Mouse (Mus musculus) kidney, adult 11 months (tissue): Measurements from ENCODE around the gene Pla1a.

Experiments
- DNase-seq: peaks from one replicate; pipeline ENCODE4 v3.0.0; 2022

The Pla1a gene

DNA sequence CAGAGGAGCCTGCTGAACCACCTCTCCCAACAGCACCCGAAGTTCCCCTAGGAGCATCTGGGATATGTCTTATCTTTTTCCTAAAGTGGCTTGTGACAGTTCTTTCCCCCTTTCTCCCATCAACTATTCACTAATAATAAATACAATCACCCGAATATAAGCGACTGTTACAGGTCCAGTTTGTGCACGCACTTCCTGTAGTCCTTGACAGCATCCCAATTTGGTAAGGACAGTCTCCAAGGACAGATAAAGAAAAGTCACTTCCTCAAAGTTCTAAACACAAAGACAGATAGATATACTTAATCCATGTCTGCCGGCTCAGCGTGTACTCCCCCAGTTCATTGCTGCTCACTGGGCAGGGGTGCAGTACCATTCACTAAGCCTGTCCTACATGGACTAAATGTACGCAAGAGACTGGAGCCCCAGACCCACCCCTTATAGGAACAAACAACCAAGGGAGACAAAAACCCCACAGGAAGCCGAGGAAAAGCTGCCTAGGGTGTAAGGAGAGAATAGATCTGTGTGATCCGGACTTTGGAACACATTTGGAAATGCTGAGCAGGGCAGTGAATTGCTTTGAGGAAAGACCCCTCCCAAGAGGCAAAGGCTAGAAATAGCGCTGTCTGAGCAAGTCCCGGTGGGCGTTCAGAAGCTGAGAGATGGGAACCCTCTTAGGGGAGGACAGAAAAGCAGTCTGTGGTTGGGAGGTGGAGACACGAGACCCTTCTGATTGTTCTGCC is 1.3 kb downstream of the Pla1a start:
- DNase-seq, result no peak

DNA sequence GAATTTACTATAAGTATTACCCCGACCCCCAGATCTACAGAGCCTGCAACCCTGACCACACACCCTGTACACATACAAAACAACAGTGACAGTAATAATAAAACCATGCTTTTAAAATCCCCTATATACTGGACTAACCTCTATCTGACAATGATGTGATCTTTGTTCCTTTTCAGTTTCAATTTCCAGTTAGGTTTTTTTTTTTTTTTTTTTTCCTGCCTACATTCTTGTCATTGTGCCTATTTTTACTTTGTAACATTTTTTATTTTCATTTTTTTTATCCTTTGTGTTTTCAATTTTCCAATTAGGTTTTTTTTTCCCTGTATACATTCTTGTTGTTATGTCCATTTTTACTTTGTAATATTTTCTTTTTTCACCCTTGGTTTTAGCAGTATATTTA is 7.1 kb downstream of the Pla1a start:
- no peak for DNase-seq

DNA sequence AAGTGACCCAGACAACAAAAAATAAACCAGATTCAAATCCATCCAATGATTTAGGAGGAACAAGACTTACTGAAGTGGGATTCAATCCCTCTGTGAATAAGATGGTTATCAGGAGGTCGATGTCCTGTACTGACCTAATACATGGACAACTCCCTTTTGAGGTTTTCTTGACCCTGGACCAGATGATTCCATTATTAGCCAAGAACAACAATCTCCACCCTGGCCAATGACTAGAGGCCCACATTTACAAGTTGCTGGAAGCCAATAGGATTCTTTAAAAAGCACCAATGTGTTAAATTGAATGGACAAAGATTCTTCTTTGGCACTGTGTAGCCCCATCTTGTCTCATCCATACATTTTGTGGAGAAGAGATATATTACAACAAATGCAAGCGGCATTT is 7.6 kb downstream of the Pla1a start:
- no peak for DNase-seq

DNA sequence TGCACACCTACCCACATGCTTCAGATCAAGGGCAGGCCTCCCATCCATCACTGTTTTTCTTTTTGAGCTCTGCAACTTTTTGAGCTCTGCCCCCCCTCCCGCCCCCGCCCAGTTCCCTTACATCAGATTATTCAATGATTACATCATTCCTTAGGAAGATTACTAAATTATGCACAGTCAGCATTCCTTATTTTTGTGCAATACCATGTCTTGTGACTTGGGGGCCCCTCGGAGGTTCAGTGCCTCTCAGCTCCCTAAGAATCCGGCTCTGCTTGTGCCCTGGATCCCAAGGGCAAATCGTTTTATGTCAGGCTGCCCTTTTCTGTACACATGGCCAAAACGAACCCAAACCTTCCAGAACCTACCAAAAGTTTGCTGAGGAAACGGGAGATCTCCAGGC is 18.0 kb downstream of the Pla1a start:
- DNase-seq, result no peak

DNA sequence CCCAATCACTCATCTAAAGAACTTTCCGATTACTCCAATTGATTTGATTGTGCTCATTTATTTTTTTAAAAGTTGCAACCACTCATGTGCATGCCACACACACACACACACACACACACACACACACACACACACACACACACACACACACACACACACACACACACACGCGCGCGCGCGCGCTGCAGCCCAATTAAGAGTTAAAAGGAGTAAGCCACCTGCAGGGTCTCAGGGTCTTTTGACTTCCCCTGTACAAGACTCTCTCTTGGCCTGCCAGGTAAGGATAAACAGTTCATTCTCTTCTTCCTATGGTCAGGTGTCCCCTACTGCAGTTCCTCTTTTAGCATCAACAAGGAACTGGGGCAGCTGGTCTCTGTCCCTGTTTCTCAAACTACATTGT is 24.5 kb downstream of the Pla1a start:
- no peak for DNase-seq

DNA sequence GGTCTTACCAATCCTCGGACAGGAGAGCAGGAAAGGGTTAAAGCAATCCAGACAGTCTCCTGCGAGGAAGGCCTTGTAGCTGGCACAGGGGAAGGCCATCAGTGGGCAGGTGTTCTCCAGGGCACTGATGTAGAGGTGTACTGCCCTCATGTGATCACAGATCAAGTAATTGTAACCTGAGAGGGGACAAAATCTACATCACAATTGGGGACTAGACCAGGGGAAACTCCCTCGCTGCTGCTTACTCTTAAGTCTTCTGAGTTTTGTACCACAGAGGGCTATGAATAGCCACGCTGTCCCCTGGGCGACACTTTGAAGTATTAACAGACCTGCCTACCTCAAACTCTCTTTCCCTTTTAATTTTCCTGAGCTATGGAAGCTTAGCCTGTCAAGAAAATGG is 25.4 kb downstream of the Pla1a start:
- DNase-seq, result no peak

DNA sequence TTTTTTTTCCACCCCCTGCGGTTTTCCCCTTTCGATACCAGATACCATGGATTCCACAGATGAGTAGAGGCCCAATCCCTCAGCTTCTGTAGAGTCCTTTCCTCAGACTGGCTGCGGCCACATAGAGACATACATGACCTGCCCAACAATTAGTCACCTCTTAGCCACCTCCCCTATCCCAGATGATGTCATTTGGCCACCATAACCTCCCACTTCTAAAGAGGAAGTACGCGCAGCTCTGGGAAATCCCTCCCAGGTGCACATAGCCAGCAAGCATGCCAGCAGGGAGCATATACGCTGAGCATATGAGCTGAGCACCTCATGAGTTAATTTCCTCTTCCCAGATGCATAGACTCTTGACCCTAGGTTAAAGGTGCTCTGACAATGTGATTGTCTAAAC is 26.2 kb downstream of the Pla1a start:
- DNase-seq, result no peak

DNA sequence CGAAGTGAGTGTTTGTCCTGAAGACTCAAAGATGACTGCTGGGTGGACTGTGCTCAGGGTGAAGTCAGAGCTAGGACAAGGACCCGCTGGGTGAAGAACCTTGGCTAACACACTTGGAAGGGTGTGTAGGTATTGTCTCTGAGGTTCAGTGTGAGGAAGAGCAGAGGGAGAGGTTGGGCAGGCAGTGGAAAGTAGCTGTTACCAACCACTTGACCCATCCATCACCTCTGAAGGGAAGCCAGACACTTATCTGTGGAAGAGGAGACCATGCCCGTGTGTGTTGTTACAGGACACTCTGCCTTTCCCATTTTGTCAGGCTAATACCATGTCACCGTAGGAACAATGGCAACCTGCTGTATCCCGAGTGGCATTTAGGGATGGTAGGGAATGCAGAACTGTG is 26.7 kb downstream of the Pla1a start:
- DNase-seq, result no peak

DNA sequence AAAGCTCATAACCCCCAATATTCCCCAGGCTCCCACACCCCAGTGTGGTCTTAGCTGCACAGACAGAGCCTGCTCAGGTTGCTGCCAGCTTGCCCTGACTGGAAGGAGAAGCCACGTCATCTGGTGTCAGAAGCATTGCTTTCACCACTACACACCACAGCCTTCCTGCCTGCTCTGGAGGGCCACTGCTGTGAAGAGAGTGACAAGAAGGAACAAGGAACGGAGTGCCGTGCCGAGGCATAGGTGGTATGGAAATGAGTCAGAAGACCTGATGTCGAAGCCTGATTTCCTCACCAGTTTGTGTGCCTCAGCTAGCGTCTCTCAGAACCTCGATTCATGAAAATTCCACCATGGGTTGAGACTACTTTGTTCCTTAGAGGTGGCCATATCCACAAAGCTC is 29.3 kb downstream of the Pla1a start:
- no peak for DNase-seq

DNA sequence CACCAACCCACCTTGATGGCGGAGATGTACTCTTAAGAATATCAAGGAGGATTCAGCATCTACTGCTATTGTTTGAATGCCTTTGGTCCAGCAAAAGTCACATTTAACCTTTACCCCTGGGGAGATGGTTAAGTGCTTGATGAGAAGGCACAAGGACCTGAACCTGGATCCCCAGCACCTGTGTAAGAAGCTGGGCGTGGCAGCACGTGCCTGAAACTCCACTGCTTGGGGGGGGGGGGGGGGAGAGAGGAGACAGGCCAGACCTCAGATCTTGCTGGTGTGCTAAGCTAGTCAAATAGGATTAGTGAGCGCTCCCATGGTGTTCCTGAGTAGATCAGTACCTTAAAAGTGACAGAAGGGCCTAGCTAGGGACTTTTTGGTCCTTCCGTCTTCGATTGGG is 31.5 kb downstream of the Pla1a start:
- DNase-seq, result no peak

DNA sequence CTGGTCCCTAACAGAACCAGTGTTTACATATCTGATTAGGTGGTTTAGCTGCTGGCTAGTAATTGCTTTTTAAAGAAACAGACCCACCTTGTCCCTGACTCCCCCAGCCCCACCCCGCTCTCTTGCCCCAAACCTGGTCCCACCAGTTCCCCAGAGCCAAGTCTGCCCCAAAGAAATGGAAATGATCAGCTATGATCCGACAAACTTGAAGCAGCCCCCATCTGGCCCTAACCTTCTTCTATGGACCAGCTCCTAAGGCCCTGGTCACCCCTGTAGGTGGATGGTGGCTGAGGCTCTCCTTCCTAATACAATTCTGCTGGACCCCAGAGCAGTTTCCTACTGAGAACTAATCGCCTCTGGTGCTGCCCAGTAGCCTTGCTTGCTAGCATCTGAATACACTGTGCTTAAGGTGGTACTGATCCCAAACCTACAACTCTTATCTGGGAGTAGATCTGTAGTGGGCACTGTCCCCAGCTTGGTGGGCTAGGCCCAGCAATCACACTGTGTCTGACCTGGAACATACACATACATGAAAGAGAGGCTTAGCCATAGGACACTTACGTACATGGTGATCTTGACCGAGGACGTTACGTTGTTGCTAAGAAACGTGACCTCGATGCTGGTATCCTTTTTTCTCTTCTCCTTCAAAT is 32.5 kb downstream of the Pla1a start:
- DNase-seq, result no peak

DNA sequence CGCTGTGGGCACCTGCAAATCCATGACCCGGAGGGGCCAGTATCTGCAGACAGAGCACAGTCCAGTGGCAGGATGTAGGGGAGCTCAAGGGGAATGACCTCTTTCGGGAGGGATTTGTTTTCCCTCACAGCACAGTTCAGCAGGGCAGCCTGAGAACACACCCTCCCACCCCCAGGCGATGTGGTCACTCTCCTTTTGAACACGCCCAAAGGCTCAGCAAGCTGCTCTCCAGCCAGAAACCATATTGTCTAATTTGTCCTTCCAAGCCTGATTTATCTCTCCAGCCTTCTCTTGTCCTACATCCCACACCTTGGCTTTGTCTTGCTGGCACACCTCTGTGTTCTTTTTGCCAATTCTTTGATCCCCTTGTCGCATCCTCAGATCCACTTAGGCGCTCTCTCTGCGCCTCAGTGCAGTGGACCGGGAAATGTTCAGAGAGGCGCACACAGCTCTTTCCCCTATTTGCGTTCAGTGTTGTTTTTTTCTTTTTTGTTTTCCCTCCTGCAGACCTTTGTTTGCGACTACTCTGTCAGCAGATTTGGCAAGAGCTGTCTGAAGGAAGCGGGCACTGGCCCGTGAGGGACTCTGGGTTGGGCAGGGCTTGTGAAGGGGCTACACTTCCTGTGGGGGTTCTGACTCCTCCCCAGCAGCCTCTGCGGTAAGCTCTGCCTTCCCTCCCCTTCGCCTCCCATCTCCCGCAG is 33.3 kb downstream of the Pla1a start:
- DNase-seq, result peak; percentile 27

DNA sequence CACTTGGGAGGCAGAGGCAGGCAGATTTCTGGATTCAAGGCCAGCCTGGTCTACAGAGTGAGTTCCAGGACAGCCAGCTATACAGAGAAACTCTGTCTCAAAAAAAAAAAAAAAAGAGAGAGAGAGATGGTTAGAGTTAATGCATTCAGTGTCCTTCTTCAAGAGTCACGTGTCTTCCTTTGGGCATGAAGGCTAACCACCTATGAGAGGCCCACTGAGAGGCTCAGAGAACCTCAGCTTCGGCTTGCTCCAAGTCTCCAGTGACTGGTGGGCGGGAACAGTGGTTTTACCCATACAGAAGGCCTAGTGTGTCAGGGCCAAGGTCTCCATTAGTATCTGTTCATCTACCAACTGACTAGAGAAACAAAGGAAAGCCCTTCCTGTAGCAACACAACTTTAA is 33.9 kb downstream of the Pla1a start:
- DNase-seq, result no peak

DNA sequence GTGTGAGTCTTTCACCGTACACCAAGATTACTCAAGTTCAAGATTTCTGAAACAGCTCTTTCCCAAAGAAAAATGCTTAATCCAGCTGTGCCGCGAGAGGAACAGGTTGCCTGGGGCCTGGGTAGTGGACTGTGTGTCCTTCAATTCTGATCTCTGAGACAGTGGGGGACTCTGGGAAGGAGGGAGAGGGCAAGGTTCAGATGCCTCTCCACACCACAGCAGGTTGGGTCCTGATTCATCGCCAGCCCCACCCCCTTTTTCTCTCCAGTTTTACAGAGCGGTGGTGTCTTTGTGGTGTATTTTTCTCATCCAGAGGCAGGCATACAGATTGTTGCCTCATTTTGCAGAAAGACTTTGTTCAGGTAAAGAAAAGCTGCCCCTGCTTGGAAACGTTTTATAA is 34.7 kb downstream of the Pla1a start:
- DNase-seq, result peak; percentile 69

DNA sequence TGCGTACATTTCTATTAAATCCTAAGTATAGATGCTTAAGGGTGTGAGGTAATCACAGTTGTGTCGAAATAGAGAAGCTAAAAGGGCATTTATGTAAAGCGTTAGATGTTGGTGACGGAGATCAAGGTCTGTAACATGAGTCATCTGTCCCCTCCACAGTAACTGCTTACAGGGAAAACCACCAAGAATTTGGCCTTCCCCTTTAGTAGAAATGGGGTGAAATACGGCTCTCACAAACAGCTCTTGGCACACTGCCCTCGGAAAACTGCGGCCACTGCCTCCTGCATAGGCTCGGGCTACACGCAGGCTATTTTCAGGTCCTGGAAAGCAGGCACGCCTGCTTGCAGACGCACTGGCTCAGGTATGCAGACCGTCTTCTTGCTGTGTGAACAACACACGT is 36.8 kb downstream of the Pla1a start:
- DNase-seq, result peak; percentile 31

DNA sequence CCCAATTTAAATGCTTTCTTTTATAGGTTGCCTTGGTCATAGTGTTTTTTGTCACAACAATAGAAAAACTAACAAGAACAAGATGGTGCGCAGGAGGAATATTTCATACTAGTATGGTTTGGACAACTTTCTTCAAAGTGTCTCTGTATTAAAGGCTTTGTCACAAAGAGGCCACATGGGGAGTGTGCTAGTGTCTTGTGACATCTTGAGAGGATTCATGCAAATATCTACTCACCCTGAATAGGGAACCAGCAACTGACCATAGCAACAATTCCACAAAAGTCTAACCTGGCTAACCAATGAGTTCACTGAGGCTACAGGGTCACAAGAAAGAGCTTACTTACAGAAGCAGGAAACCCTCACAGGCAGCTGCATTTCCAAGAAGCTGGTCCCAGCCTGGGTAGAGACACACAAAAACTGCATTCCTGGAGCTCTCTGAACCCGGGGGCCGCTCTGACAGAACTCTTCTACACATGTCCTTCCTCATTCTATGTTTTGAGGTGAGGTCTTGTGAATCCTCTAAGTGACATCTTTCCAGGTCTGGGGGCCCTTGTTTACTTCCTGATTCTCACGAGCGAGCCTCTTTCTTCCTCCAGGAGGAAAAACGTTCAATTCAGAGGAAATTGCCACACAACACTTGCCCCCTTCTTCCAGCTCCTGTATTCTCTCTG is 37.8 kb downstream of the Pla1a start:
- no peak for DNase-seq

DNA sequence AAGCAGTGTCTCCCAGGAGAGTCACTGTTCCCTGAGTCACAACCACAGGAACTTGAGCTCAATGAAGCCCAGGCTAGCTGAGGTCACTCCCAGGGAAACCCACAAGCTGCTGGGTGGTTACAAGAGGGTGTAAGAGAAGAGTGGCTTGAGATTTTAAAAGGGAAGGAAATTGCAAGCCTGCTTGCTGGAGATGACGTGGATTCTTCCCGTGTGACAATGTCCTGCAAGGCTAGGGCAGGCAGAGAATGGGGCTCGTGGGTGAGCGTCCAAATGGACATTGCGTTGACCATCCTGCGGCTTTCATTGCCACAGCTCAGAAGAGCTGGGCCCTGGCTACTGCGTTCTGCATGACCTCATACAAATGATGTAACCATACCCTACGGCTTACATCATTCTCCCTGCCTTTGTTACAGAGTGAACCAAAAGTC is 38.7 kb downstream of the Pla1a start:
- DNase-seq, result no peak

DNA sequence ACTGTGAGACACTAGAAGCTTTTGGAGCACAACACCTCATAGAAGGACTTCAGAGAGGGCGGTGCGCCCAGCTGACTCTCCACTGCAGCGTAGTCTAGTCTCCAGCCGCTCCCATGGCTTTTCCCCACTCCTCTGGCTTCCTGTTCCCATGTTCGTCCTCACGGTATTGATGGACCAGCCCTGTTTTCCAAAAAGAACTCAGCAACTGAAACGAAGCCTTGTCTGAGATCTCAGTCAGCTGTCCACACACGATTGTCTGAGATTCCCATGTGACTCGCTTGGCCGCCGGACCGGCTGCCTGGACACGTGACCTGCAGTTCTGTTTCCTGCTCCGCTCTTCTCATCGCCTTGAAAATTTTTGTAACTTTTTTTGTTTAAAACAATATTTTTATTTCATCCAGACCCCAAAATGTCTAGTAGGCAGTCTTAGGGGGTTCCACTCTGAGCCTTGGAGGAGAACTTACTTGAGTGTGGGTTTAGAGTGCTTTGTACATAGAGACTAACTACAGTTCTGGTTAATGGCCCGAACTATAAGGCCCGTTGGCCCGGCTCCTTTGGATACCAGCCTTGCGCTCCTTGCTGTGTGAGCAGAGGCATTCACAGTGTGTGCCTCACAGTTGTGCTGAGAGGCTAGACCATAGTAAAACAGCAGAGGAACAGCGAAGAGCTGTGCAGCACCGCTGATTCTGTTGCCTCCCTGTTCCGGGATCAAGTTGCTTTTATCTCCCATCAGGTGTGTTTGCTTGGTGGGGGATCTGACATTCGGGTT is 40.6 kb downstream of the Pla1a start:
- peak; percentile 48 for DNase-seq

DNA sequence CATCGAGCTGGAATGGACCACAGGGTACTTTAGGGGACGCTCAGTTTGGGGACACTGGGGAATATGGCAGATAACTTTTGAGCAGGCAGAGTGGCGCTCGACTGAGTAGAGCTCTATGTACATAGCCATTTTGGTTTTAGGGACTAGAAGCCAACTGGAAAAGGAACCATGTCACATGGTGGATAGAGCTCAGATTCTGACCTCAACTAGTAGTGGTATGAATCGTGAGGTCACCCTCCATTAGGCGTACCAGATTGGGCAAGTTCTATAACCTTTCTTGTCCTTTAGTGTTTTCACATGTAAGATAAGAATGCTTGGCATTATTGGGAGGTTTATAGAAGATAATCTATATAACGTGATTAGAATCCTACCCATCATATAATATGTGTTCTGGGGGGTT is 42.6 kb downstream of the Pla1a start:
- DNase-seq, result no peak

DNA sequence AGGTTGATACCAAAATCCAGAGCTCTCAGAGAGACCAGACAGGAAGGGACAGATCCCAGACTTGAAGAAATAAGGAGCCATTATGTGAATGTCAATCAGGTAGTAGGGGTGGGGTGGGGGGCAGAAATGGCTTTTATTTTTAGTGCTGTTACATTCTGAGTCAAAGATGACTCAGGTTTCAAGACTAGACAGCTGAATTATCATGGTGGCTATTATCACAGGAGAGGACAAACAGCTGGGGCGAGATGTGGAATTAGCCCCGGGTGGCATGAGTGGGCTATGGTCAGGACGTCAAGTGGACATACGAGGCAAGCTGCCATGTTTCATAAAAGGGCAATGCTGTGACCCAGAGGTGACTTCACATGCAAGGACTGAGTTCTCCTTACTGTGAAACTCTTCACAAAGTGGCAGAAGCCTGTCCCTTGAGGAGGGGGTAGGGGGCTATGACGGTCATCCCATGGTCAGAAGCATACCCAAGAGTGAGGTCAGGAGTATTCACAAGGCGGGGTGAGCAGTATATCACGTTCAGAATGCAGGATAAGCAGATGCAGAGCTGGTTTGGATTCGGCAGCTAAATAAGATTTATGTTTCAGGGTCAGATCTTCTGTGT is 43.6 kb downstream of the Pla1a start:
- DNase-seq, result no peak

DNA sequence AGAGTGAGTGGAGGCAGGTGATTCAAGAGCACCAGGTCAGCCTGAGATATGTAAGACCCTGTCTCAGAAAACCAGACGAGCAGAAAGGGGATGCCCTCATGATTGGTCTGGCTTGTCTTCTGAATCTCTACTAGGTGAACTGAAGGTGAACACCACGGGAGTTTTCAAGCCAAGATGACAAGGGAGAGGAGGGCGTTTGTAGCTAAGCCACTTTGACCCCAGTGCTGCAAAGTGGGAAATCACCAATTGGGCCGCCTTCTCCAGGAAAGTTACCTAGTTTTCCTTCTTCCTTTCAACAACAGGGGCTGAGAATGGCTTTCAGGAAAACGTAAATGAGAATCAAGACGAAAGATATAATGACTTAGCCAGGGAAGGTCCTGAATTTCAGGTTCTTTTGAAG is 44.2 kb downstream of the Pla1a start:
- DNase-seq, result no peak

DNA sequence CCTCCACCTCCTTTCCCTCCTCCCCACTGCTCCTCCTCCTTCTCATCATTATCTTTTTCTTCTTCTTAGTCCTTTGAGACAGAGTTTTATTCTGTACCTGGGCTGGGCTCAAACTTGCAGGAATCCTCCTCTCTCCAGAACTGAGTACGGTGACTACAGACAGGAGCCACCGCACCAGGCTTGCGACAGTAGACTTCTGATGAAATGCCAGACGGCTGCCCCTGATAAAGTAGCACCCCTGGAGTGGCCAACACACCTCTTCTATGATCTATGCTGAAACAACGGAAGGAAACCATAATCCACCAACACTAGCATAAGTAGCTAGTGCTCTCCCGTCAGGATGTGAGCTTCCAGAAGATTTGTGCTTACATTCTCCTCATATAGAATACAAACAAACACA is 45.6 kb downstream of the Pla1a start:
- no peak for DNase-seq

DNA sequence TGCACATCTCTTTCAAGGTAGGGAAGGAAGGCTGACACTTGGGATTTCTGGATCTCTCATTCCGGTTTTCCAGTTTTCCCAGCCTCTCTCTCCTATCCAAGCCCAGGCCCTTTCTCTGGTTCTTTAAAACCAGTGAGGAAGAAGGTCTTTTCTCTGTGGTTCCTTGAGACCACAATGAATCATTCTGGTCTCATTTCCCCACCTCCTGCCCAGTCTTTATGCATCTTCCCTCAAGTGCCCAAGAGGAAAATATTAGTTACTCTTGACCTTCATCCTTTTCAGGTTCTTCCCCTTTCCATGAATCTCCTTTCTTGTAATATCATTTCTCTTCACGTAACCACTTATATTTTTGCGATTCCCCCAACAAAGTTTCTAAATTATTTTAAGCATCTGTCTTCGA is 47.2 kb downstream of the Pla1a start:
- no peak for DNase-seq
